Mouse (Mus musculus) c-Kit-negative CD71-positive TER-119-positive erythroid progenitor cells, embryonic 14.5 days (primary cell): Measurements from ENCODE around the gene Cd151.

ENCODE experiments used
- DNase-seq: peaks from one replicate; pipeline ENCODE4 v3.0.0-alpha.2; 2013; ENCODE audit warnings: low read depth, low spot score

Gene Cd151

GRCm38 (mm10) chr7:141467230-141468030 lies at the start of gene Cd151:
TSS of gene Cd151 (plus strand) at chr7:141467392.
- peak; percentile 79 for DNase-seq

- no peak for DNase-seq
Observed at GRCm38 (mm10) chr7:141417731-141418681, 49.2 kb upstream of the Cd151 start.

GRCm38 (mm10) chr7:141418970-141419369 lies 48.2 kb upstream of the Cd151 start:
- DNase-seq = no peak

- DNase-seq = no peak
Observed at GRCm38 (mm10) chr7:141420030-141420702, 47.0 kb upstream of the Cd151 start.

GRCm38 (mm10) chr7:141423811-141424210 lies 43.4 kb upstream of the Cd151 start:
- no peak for DNase-seq

- DNase-seq = no peak
Observed at GRCm38 (mm10) chr7:141426948-141427730, 40.1 kb upstream of the Cd151 start.

- no peak for DNase-seq
Observed at GRCm38 (mm10) chr7:141428701-141429100, 38.5 kb upstream of the Cd151 start.

- no peak for DNase-seq
Observed at GRCm38 (mm10) chr7:141429310-141429709, 37.9 kb upstream of the Cd151 start, which contains the start of gene Cend1. TSS of gene Cend1 (minus strand) at chr7:141429491.

- no peak for DNase-seq
Observed at GRCm38 (mm10) chr7:141429840-141430584, 37.2 kb upstream of the Cd151 start.

- DNase-seq = no peak
Observed at GRCm38 (mm10) chr7:141430585-141431240, 36.5 kb upstream of the Cd151 start.

- DNase-seq = no peak
Observed at GRCm38 (mm10) chr7:141431434-141432185, 35.6 kb upstream of the Cd151 start.

GRCm38 (mm10) chr7:141432186-141432611 lies 35.0 kb upstream of the Cd151 start:
- no peak for DNase-seq

GRCm38 (mm10) chr7:141432741-141433516 lies 34.3 kb upstream of the Cd151 start:
- no peak for DNase-seq

- no peak for DNase-seq
Observed at GRCm38 (mm10) chr7:141433517-141434400, 33.4 kb upstream of the Cd151 start.

GRCm38 (mm10) chr7:141434464-141434863 lies 32.7 kb upstream of the Cd151 start:
- DNase-seq = no peak

GRCm38 (mm10) chr7:141435129-141435855 lies 31.9 kb upstream of the Cd151 start:
- DNase-seq = peak; percentile 59
